Mouse (Mus musculus) stomach, embryonic 15.5 days (tissue): ENCODE data around the gene Arih1. TPM values are rescaled to one million over a fixed set of nuclear protein-coding genes. Genes with fewer than 3 reads are reported as not detected.
A peak's percentile ranks its signal among the peaks of the same experiment; 100 is the strongest.

ENCODE experiments used
- ATAC-seq: fragments of 200-750 bp; cut with Nextera tagmentation; 2 replicates; pipeline ENCODE4 v1.8.0; 2017; ENCODE audit warnings: low read depth, moderate number of reproducible peaks, moderate TSS enrichment; ENCODE audit not compliant: insufficient read depth, low FRiP score
- H3K27ac ChIP-seq: fragments of 300-500 bp; sonication (generic); 2 replicates; pipeline ENCODE4 v1.5.1; 2015; ENCODE audit warnings: mild to moderate bottlenecking, inconsistent platforms
- H3K27me3 ChIP-seq: fragments of 300-500 bp; sonication (generic); replicated peaks from 2 replicates; pipeline ENCODE4 v1.6.1; 2015; ENCODE audit warnings: inconsistent platforms
- H3K36me3 ChIP-seq: fragments of 300-500 bp; sonication (generic); 2 replicates; pipeline ENCODE4 v1.6.1; 2015; ENCODE audit warnings: inconsistent platforms
- H3K4me1 ChIP-seq: fragments of 300-500 bp; sonication (generic); 2 replicates; pipeline ENCODE4 v1.6.1; 2015; ENCODE audit warnings: inconsistent platforms
- H3K4me2 ChIP-seq: fragments of 300-500 bp; sonication (generic); 2 replicates; pipeline ENCODE4 v1.6.1; 2015; ENCODE audit warnings: mild to moderate bottlenecking, inconsistent platforms
- H3K4me3 ChIP-seq: fragments of 300-500 bp; sonication (generic); replicated peaks from 2 replicates; pipeline ENCODE4 v1.5.1; 2015; ENCODE audit warnings: inconsistent platforms
- H3K9ac ChIP-seq: fragments of 300-500 bp; sonication (generic); 2 replicates; pipeline ENCODE4 v1.6.1; 2015; ENCODE audit warnings: inconsistent platforms
- H3K9me3 ChIP-seq: fragments of 300-500 bp; sonication (generic); 2 replicates; pipeline ENCODE4 v1.6.1; 2016; ENCODE audit warnings: inconsistent platforms
- WGBS: fragments of 180-500 bp; shearing (Covaris S2); methylation state at CpG from one replicate; pipeline ENCODE4 v1.1.7; 2015; 5-methylcytosine and 5-hydroxymethylcytosine counted together
- polyA plus RNA-seq: library from polyadenylated mRNA; unstranded; fragments of >200 nt; fragmentation: Nextera tagmentation; extraction: Ambion mirVana; gene quantifications from 2 replicates; pipeline ENCODE4 v1.2.1, GENCODE M21; 2015

Gene Arih1
- polyA plus RNA-seq: 12.7 and 15.7 TPM in 2 replicates

DNA sequence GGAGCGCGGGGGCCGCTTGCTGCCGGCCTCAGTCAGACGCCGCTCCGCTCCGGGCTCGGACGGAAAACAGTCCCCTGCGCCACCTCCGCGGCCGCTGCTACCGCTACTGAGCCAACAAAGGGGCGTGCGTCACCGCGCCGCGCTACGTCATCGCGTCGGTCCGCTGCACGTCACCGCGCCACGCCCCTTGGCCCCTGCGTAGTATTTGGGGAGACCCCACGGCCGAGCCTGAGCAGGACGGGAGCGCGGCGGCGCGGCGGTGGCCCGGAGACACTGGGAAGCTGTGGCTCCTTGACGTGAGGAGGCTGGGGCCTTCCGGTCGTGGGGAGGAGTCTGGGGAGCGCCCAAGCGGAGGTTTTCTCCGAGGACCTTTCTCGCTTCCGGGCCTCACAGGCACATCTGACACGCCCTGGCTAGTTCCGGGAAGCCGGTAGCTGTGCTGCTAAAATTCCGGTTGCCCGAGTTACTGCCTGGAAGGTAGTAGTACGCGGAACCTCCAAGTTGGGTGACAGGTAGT lies at the start of gene Arih1:
TSS of gene Arih1 (minus strand) at position 70 of the 517 bp plus-strand sequence.
- WGBS: under 1% methylated on average over 55 of the region's 56 CpGs
- peak; percentile 98 for ATAC-seq
- no peaks in the 10 kb centered on the region for H3K9me3 ChIP-seq
- H3K27ac ChIP-seq: peak within 1 kb of the TSS; percentile 99
- H3K27me3 ChIP-seq: no peaks in the 10 kb centered on the region
- no peaks in the 10 kb centered on the region for H3K4me1 ChIP-seq
- H3K4me3 ChIP-seq: peak within 1 kb of the TSS; percentile 89
- no peaks in the 10 kb centered on the region for H3K36me3 ChIP-seq
- H3K4me2 ChIP-seq: peak within 1 kb of the TSS; percentile 79
- peak within 1 kb of the TSS; percentile 81 for H3K9ac ChIP-seq

DNA sequence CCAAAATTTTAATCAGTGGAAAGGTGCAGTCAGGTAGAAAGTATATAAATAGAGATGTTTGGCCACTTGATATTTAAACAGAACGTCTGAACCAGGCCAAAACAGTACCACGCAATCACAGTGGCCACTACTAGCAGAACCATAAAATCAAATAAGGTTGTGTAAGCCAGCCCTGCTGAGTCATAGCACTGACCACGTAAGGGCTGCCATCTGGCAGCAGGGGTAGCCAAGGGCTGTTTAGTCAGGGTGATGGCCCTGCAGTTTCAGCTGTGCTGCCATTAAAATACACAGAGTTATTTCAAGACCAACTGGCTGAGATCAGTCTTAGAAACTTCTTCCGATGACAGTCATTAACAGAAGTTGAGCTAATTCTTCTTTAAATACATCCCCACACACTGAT lies 47.5 kb upstream of the Arih1 start:
- 71% methylated on average over 4 of the region's 4 CpGs for WGBS
- ATAC-seq: no peak
- no peaks in the 10 kb centered on the region for H3K9me3 ChIP-seq

DNA sequence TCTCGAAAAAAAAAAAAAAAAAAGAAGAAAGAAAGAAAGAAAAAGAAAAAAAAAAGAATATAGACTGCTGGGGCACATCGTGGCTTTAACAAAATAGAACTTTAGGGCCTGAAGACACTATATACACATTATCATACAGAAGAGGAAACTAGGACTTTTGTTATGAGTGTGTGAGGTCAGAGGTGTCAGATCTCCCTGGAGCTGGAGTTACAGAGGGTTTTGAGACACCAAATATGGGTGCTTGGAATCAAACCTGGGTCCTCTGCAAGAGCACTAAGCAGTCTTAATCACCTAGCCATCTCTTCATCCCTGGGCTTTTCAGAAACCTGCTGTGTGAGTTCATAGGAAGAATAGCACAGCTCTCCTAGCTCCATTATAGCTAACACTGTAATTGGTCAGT lies 47.0 kb upstream of the Arih1 start:
- Histone ChIP-seq H3K9ac (no peak overlapping the region), H3K27ac (no peak overlapping the region), H3K36me3 (no peaks in the 10 kb centered on the region), H3K4me2 (no peak overlapping the region), H3K4me3 (no peak overlapping the region), H3K27me3 (no peaks in the 10 kb centered on the region), H3K4me1 (no peaks in the 10 kb centered on the region), H3K9me3 (no peaks in the 10 kb centered on the region)
- 63% methylated on average over 2 of the region's 2 CpGs for WGBS
- ATAC-seq: no peak

More for the DNA sequence above, 47.5 kb upstream of the Arih1 start:
- Histone ChIP-seq H3K27ac (no peak overlapping the region), H3K36me3 (no peaks in the 10 kb centered on the region), H3K4me3 (no peak overlapping the region), H3K4me1 (no peaks in the 10 kb centered on the region), H3K27me3 (no peaks in the 10 kb centered on the region), H3K9ac (no peak overlapping the region), H3K4me2 (no peak overlapping the region)

DNA sequence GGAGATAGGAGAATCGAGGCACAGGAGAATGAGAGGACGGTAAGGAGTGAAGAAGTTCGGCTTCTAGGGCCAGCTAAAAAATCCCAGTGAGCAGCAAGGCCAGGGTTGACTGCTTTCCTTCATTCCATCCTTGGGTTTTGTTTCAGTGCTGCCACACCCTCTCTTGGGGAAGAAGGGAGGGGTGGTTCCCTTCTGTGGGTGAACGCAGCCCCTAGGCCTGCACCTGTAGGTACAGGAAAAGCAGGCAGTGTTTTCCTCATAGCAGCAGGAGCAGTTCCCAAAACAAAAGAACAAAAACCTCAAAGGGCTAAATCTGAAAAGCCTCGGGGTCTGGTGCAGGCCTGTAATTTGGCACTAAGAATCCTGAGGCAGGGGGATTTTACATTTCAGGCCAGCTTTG lies 45.2 kb upstream of the Arih1 start:
- no peak overlapping the region for H3K9ac ChIP-seq
- no peaks in the 10 kb centered on the region for H3K27me3 ChIP-seq
- H3K36me3 ChIP-seq: no peaks in the 10 kb centered on the region
- H3K4me2 ChIP-seq: no peak overlapping the region
- no peak overlapping the region for H3K27ac ChIP-seq
- no peak overlapping the region for H3K4me3 ChIP-seq
- no peaks in the 10 kb centered on the region for H3K9me3 ChIP-seq
- WGBS: 47% methylated on average over 5 of the region's 5 CpGs
- no peak for ATAC-seq
- H3K4me1 ChIP-seq: no peaks in the 10 kb centered on the region

DNA sequence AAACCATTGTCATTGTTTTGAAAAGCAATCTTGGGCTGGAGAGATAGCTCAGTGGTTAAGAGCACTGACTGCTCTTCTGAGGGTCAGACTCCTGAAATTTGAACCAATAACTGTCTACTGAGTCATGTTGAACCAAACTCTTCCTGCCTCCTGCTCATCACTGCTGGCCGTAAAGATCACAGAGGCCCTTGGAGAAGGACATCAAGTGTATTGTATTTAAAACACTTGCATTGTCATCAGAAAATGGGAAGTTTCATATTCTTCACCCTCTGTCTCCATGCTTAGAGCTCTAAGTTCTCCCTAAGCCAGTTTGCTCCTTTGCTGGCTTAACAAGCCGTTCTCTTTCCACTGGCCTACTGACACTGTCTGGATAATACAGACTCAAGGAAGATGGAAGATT lies 41.9 kb upstream of the Arih1 start:
- no peaks in the 10 kb centered on the region for H3K27me3 ChIP-seq
- no peaks in the 10 kb centered on the region for H3K36me3 ChIP-seq
- no peak overlapping the region for H3K4me2 ChIP-seq
- H3K4me3 ChIP-seq: no peak overlapping the region
- no peaks in the 10 kb centered on the region for H3K9me3 ChIP-seq
- no peak overlapping the region for H3K9ac ChIP-seq
- H3K27ac ChIP-seq: no peak overlapping the region
- ATAC-seq: no peak
- 78% methylated on average over 2 of the region's 2 CpGs for WGBS
- no peaks in the 10 kb centered on the region for H3K4me1 ChIP-seq

DNA sequence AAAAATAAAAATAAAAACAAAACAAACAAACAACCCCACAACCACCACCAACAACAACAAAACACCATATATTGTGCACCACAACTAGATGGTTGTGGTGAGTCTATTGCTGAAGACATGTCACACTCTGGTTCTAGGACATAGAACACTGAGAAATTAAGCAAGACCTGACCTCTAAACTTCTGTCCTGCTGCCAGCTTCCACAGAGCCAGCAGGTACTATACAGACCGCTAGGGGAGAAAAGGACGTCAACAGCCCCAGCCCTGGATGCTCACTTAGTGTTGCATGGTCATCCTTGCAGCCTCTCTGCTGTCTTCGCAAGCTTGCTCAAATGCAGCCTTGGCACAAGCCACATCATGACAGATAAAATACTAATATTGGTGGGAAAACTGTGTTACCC lies 41.2 kb upstream of the Arih1 start:
- H3K27ac ChIP-seq: no peak overlapping the region
- ATAC-seq: no peak
- no peaks in the 10 kb centered on the region for H3K4me1 ChIP-seq
- H3K27me3 ChIP-seq: no peaks in the 10 kb centered on the region
- H3K36me3 ChIP-seq: no peaks in the 10 kb centered on the region
- H3K9me3 ChIP-seq: no peaks in the 10 kb centered on the region
- 80% methylated on average over 3 of the region's 3 CpGs for WGBS
- no peak overlapping the region for H3K4me2 ChIP-seq
- H3K4me3 ChIP-seq: no peak overlapping the region
- no peak overlapping the region for H3K9ac ChIP-seq

DNA sequence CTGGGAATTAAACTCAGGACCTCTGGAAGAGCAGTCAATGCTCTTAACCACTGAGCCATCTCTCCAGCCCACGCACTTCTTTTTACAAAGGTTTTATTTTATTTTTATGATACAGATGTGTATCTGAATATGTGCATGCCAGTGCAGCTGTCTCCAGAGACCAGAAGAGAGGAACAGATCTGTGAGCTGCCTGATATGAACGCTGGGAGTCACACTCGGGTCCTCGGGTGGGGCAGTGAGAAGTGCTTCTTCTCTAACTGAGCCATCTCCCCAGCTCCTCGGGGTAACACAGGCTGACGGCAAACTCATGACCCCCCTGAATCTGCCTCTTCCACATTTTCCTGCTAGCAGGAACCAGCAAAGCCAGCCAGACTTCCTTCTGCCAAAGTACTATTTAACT lies 40.3 kb upstream of the Arih1 start:
- no peaks in the 10 kb centered on the region for H3K4me1 ChIP-seq
- no peak for ATAC-seq
- no peak overlapping the region for H3K4me3 ChIP-seq
- no peaks in the 10 kb centered on the region for H3K27me3 ChIP-seq
- H3K36me3 ChIP-seq: no peaks in the 10 kb centered on the region
- no peaks in the 10 kb centered on the region for H3K9me3 ChIP-seq
- WGBS: 70% methylated on average over 6 of the region's 6 CpGs
- no peak overlapping the region for H3K9ac ChIP-seq
- no peak overlapping the region for H3K27ac ChIP-seq
- no peak overlapping the region for H3K4me2 ChIP-seq

DNA sequence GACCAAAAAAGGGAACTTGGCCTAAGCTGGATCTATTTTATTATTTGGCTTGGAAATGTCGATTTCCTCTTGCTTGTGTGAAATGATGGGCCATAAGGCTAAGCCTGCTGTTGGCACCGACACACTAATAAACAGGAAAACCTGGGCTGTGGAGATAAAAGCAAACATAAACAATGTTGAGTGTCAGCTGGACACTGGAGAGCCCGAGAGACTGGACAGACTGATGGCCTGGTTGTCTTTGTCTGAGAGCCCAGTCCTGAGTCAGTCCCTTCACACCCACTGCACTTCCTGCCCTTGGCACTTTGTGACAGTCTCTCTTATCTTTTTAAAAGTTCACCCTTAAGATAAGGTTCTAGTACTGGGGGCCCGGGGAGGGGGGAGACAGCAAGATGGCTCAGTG lies 36.5 kb upstream of the Arih1 start:
- Histone ChIP-seq H3K4me3 (no peak overlapping the region), H3K27ac (no peak overlapping the region), H3K4me1 (no peaks in the 10 kb centered on the region), H3K36me3 (no peaks in the 10 kb centered on the region), H3K27me3 (no peaks in the 10 kb centered on the region), H3K9ac (no peak overlapping the region), H3K4me2 (no peak overlapping the region), H3K9me3 (no peaks in the 10 kb centered on the region)
- 41% methylated on average over 4 of the region's 4 CpGs for WGBS
- no peak for ATAC-seq

DNA sequence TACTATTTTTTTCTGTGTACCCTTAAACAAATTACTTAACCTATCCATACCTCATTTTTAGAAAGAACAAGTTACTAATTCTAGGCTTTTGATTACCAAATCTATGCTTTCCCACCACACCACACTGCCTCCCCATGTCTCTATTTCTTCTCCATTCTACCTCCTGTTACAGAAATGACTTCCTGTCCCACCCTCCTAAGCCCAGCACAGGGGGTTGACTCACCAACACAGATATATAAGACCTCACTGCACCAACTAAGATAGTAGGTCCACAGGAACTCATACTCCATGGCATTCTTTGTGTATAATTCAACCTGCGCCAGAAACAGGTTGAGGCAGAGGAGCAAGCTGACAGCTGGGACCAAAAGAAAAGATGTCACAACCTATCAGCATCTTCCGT lies 33.0 kb upstream of the Arih1 start:
- no peak overlapping the region for H3K4me3 ChIP-seq
- no peak overlapping the region for H3K27ac ChIP-seq
- no peaks in the 10 kb centered on the region for H3K9me3 ChIP-seq
- no peaks in the 10 kb centered on the region for H3K4me1 ChIP-seq
- H3K27me3 ChIP-seq: no peaks in the 10 kb centered on the region
- no peak overlapping the region for H3K9ac ChIP-seq
- H3K4me2 ChIP-seq: no peak overlapping the region
- no peaks in the 10 kb centered on the region for H3K36me3 ChIP-seq
- WGBS: 83% methylated on average over 2 of the region's 2 CpGs
- no peak for ATAC-seq

DNA sequence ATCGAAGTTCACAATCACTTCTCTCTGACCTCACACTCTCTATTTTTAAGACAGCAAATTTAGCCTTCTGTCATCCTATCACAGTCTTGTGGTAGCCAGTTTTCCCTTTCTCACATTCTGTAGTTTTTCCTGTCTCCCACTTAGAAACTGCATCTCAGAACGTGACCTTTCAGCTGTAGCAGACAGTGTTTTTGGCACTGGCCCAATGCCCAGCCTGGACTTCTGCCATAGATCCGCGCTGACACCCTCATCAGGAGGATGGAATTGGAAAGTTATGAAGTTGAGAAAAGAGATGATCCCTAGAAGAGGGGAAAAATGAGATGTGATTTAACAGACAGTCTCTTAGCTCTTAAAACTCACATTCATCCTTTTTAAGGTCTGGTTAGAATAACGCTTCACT lies 32.6 kb upstream of the Arih1 start:
- H3K9ac ChIP-seq: no peak overlapping the region
- H3K4me3 ChIP-seq: no peak overlapping the region
- H3K9me3 ChIP-seq: no peaks in the 10 kb centered on the region
- no peak overlapping the region for H3K4me2 ChIP-seq
- no peaks in the 10 kb centered on the region for H3K36me3 ChIP-seq
- no peaks in the 10 kb centered on the region for H3K27me3 ChIP-seq
- 65% methylated on average over 5 of the region's 5 CpGs for WGBS
- H3K27ac ChIP-seq: no peak overlapping the region
- H3K4me1 ChIP-seq: no peaks in the 10 kb centered on the region
- ATAC-seq: no peak

DNA sequence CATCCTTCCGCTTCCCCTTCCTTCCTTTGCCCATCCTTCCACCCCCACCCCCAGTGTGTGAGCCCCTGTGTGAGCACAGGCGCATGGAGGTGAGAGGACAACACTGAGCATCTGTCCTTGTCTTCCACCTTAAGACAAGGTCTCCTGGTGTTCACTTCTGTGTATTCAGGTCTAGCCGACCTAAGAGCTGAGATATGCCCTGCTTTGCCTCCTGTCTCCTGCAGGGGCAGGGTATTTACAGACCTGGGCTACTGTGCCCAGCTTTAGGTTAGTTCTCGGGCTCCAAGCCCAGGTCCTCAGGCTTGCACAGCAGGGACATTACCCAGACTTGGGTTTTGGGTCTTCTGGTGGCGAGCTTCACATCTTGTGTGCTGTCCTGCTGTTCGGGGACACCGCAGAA lies 30.7 kb upstream of the Arih1 start:
- H3K9ac ChIP-seq: no peak overlapping the region
- WGBS: 54% methylated on average over 7 of the region's 7 CpGs
- H3K4me3 ChIP-seq: no peak overlapping the region
- no peak overlapping the region for H3K4me2 ChIP-seq
- no peaks in the 10 kb centered on the region for H3K36me3 ChIP-seq
- no peaks in the 10 kb centered on the region for H3K27me3 ChIP-seq
- no peaks in the 10 kb centered on the region for H3K4me1 ChIP-seq
- no peaks in the 10 kb centered on the region for H3K9me3 ChIP-seq
- no peak overlapping the region for H3K27ac ChIP-seq
- ATAC-seq: no peak

DNA sequence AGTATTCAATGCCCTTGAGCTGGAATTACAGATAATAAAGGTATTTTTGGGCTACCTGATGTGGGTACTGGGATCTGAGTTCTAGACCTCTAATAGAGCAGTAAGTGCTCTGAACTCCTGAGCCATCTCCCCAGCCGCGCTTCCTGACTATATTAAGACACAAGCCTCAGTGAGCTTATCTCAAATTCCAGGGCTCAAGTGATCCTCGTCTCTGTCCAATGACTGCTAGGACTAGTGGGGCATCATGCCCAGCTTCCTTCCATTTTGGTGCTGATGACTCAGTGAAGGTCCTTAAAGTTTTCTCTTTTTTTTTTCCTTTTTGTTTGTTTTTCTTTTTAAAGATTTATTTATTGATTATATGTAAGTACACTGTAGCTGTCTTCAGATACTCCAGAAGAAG lies 28.7 kb upstream of the Arih1 start:
- H3K36me3 ChIP-seq: no peaks in the 10 kb centered on the region
- WGBS: 62% methylated on average over 3 of the region's 3 CpGs
- H3K9ac ChIP-seq: no peak overlapping the region
- no peak for ATAC-seq
- no peak overlapping the region for H3K4me2 ChIP-seq
- H3K27ac ChIP-seq: no peak overlapping the region
- H3K9me3 ChIP-seq: no peaks in the 10 kb centered on the region
- H3K4me1 ChIP-seq: no peaks in the 10 kb centered on the region
- no peaks in the 10 kb centered on the region for H3K27me3 ChIP-seq
- H3K4me3 ChIP-seq: no peak overlapping the region

DNA sequence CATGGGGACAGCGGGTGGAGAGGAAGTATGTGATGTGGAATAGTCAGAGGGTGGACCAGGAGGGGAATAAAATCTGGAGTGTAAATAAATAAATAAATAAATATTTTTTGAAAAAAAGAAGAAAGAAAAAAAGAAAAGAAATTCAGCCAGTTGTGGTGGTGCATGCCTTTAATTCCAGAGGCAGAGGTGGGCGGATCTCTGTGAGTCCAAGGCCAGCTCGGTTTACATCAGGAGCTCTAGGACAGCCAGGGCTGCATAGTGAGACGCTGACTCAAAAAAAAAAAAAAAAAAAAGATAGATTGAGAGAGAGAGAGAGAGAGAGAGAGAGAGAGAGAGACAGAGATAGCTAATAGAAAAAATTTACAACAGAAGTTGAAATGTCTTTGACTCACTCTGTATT lies 26.0 kb upstream of the Arih1 start:
- Histone ChIP-seq H3K4me2 (no peak overlapping the region), H3K4me3 (no peak overlapping the region), H3K27ac (no peak overlapping the region), H3K36me3 (no peaks in the 10 kb centered on the region), H3K4me1 (no peaks in the 10 kb centered on the region), H3K27me3 (no peaks in the 10 kb centered on the region), H3K9me3 (no peaks in the 10 kb centered on the region), H3K9ac (no peak overlapping the region)
- 31% methylated on average over 4 of the region's 4 CpGs for WGBS
- no peak for ATAC-seq
